Comparison of ENCODE assay signal across 7 mouse cellular contexts in the genomic region with DNA sequence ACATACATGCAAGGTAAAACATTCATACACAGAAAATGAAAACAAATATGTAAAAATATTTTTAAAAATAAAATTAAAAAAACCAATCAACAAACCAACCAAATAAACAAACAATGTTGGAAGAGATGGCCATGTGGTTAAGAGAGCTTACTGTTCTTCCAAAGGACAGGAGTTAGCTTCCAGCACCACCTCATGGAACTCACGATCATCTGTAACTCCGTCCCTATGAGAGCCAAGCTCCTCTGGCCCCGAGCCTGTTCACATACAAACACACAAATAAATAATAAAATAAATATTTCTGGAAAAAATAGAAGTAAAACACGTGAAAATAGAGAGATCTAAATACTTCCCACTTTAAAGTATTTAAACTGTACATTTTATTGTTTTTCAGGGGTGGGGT.
DNase-seq lines count a peak whose midpoint lies in the region; ATAC-seq lines count a peak whose summit lies in the region.

No protein-coding gene starts in this region.

- peak overlapping the region; percentile 71 for H3K4me2 ChIP-seq in liver, embryonic 11.5 days
- H3K4me2 ChIP-seq in forebrain, embryonic 14.5 days (ENCODE audit: low read length): peak overlapping the region; percentile 61
- peak overlapping the region; percentile 55 for H3K4me2 ChIP-seq in limb, embryonic 11.5 days (ENCODE audit: low read depth, severe bottlenecking)
- H3K4me2 ChIP-seq in stomach, embryonic 14.5 days (replicated peaks; ENCODE audit: low read depth, low read length): peak overlapping the region; percentile 42

- no peak overlapping the region for H3K9ac ChIP-seq in liver, embryonic 11.5 days (ENCODE audit: low read depth, low read length)
- H3K9ac ChIP-seq in forebrain, embryonic 14.5 days (ENCODE audit: low read length): peak overlapping the region; percentile 43; the same call in 1 of the 2 replicates
- no peak overlapping the region; the same call in 1 of the 2 replicates for H3K9ac ChIP-seq in limb, embryonic 11.5 days (ENCODE audit: low read length)
- no peak overlapping the region for H3K9ac ChIP-seq in stomach, embryonic 14.5 days (replicated peaks; ENCODE audit: low read depth, low read length)

- no peaks in the 10 kb centered on the region for H3K36me3 ChIP-seq in liver, embryonic 11.5 days (ENCODE audit: control insufficient read depth, insufficient read depth, low read length)
- no peaks in the 10 kb centered on the region for H3K36me3 ChIP-seq in forebrain, embryonic 14.5 days (ENCODE audit: control insufficient read depth, insufficient read depth, low read length)
- H3K36me3 ChIP-seq in limb, embryonic 11.5 days (ENCODE audit: control insufficient read depth, insufficient read depth, low read length): no peaks in the 10 kb centered on the region
- no peaks in the 10 kb centered on the region for H3K36me3 ChIP-seq in stomach, embryonic 14.5 days (ENCODE audit: control insufficient read depth, insufficient read depth, low read length)

- no peak for ATAC-seq in liver, embryonic 11.5 days (replicated peaks; ENCODE audit: low FRiP score)
- ATAC-seq in forebrain, embryonic 14.5 days: 0 out of 2 replicates have a peak, but pooled peaks have one; percentile 47
- ATAC-seq in limb, embryonic 11.5 days (ENCODE audit: insufficient number of reproducible peaks, low FRiP score, low TSS enrichment, low read depth): no peak
- ATAC-seq in stomach, embryonic 14.5 days (ENCODE audit: insufficient number of reproducible peaks, insufficient read depth, low FRiP score, low read depth): no peak
- no peak for ATAC-seq in inflammation-experienced regulatory T-cells, adult 6 months

- H3K27ac ChIP-seq in liver, embryonic 11.5 days (ENCODE audit: low read depth, low read length): no peak overlapping the region
- H3K27ac ChIP-seq in forebrain, embryonic 14.5 days (ENCODE audit: low read depth, low read length): no peak overlapping the region
- H3K27ac ChIP-seq in limb, embryonic 11.5 days (replicated peaks; ENCODE audit: low read depth, low read length): no peak overlapping the region
- H3K27ac ChIP-seq in stomach, embryonic 14.5 days (ENCODE audit: low read length): no peak overlapping the region

- peak overlapping the region; percentile 30 for H3K4me3 ChIP-seq in liver, embryonic 11.5 days (ENCODE audit: low read depth, low read length)
- peak overlapping the region; percentile 20; the same call in 1 of the 2 replicates for H3K4me3 ChIP-seq in forebrain, embryonic 14.5 days (ENCODE audit: low read depth, low read length)
- peak overlapping the region; percentile 20; the same call in 1 of the 2 replicates for H3K4me3 ChIP-seq in limb, embryonic 11.5 days (ENCODE audit: low read depth, low read length)
- H3K4me3 ChIP-seq in stomach, embryonic 14.5 days (ENCODE audit: low read depth, low read length): peak overlapping the region; percentile 15; the same call in 1 of the 2 replicates

- no peaks in the 10 kb centered on the region for H3K9me3 ChIP-seq in liver, embryonic 11.5 days (ENCODE audit: control insufficient read depth, low read length)
- no peaks in the 10 kb centered on the region for H3K9me3 ChIP-seq in forebrain, embryonic 14.5 days (replicated peaks; ENCODE audit: control insufficient read depth, low read length)
- no peaks in the 10 kb centered on the region for H3K9me3 ChIP-seq in limb, embryonic 11.5 days (ENCODE audit: control insufficient read depth, low read length)
- H3K9me3 ChIP-seq in stomach, embryonic 14.5 days (ENCODE audit: control insufficient read depth, low read depth, low read length): no peaks in the 10 kb centered on the region

- no peak for DNase-seq in liver, embryonic 11.5 days (ENCODE audit: low spot score)
- DNase-seq in liver: no peak
- no peak for DNase-seq in forebrain, embryonic 14.5 days (ENCODE audit: low spot score)
- no peak for DNase-seq in limb, embryonic 11.5 days (ENCODE audit: low spot score)
- DNase-seq in thymus, postnatal 10 days (ENCODE audit: low spot score in 2 of 2): no peak

- peaks cover under 1% of the 10 kb centered on the region; the same call in 1 of the 2 replicates for H3K27me3 ChIP-seq in liver, embryonic 11.5 days (replicated peaks; ENCODE audit: control insufficient read depth, insufficient read depth, low read length)
- H3K27me3 ChIP-seq in forebrain, embryonic 14.5 days (replicated peaks; ENCODE audit: control insufficient read depth, insufficient read depth, low read length): peaks cover 5% of the 10 kb centered on the region
- H3K27me3 ChIP-seq in limb, embryonic 11.5 days (ENCODE audit: control insufficient read depth, insufficient read depth, low read length): peaks cover 1% of the 10 kb centered on the region; the same call in 1 of the 2 replicates
- no peaks in the 10 kb centered on the region for H3K27me3 ChIP-seq in stomach, embryonic 14.5 days (ENCODE audit: control insufficient read depth, insufficient read depth, low read length)

- H3K4me1 ChIP-seq in liver, embryonic 11.5 days (replicated peaks; ENCODE audit: control insufficient read depth, insufficient read depth, low read length): peaks cover 3% of the 10 kb centered on the region; the same call in 1 of the 2 replicates
- no peaks in the 10 kb centered on the region for H3K4me1 ChIP-seq in forebrain, embryonic 14.5 days (ENCODE audit: control insufficient read depth, insufficient read depth, low read length)
- H3K4me1 ChIP-seq in limb, embryonic 11.5 days (ENCODE audit: control insufficient read depth, insufficient read depth, low read length): peaks cover 2% of the 10 kb centered on the region; the same call in 1 of the 2 replicates
- H3K4me1 ChIP-seq in stomach, embryonic 14.5 days (ENCODE audit: control insufficient read depth, insufficient read depth, low read length): no peaks in the 10 kb centered on the region

- WGBS in liver, embryonic 11.5 days: 32% methylated on average over 4 of the region's 4 CpGs
- WGBS in forebrain, embryonic 14.5 days: 35% methylated on average over 4 of the region's 4 CpGs
- 30% methylated on average over 4 of the region's 4 CpGs for WGBS in limb, embryonic 11.5 days
- 13% methylated on average over 4 of the region's 4 CpGs for WGBS in stomach, embryonic 14.5 days
